Mouse (Mus musculus) liver, adult 2 months (tissue): ENCODE data around the gene Phf21a.

Experiments
- CTCF ChIP-seq: fragments of 200-500 bp; IDR thresholded peaks from 2 replicates; pipeline ENCODE4 v1.5.1; 2011; ENCODE audit warnings: low read depth, low read length, control low read depth
- POLR2A ChIP-seq: fragments of 200-500 bp; IDR thresholded peaks from 2 replicates; pipeline ENCODE4 v1.6.1; 2011; ENCODE audit warnings: low read length, control low read depth; ENCODE audit not compliant: insufficient read depth; ENCODE audit errors: extremely low read depth

DNA sequence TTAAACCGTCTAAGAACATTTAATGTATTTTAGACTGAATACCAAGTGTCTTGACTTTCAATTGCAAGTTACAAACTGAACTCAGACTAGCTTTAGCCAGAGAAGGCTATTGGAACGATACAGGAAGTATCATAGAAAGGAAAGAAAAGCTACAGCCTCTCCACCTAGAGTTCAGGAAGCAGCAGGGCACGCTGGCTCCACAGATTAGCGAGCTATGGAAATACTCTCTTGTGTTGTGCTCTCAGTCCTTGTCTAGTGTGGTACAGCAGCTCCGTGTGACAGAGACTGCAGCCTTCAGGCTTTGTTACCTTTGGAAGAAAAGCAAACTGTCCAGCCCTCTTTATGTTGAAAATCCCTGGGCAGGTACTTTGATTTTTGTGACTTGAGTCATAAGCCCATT is 176.3 kb downstream of the Phf21a start:
- TF ChIP-seq POLR2A (no peak), CTCF (no peak)
